Mouse (Mus musculus): Measurements from ENCODE around the gene Smyd3. TPM values are rescaled to one million over a fixed set of nuclear protein-coding genes. Genes with fewer than 3 reads are reported as not detected.

Smyd3 gene
- polyA plus RNA-seq, 1 experiment = 16.8 TPM

DNA sequence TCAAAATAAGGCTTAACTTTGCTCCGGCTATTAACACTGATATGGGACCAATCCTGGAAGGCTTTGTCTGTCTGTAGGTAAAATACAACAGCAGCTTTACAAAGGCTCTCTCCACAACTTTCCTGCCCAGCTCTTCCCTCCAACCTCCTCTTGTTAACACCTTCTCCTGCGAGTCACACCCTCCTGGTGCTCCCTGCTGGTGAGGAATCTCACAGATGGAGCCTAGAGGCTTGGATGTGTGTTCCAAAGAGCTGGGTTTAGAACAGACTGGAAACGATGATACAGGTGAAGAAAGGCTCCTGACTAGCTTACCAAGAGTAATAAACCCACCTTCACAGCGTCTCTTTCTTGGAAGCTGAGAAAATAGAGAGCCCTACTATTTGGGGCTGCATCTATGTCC lies 588.3 kb downstream of the Smyd3 start:
- no peak for DNase-seq (ENCODE audit: extremely low spot score in 1 of 2, low spot score in 1 of 2)

DNA sequence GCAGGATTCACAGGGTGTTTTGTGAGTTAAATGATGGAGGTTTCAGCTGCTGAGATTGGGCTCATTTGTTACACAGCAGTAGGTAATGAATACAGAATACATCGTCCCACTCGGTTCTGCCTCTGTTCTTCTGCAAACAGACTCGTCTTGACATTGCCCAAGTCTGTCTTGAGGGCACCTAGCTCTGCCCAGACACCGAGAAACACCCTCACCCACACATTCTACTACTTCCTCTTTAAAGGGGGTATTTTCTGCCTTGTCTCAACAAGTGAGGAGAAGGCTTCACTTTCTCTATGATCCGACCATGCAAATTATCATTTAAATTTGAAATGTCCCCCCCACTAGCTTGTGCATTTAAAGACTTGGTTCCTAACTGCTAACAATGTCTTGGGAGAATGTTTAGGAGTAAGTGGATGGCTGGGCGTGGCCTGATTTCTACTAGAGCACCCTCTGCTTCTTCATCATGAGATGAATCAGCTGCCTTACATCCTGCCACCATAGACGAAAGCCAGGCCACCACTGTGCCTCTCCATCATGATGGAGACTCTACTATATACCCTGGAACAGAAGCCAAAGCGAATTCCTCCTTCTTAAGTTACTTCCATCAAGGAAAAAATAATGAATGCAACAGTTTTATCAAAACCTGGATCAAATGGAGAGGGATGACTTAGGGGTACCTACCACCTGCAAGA lies 593.2 kb downstream of the Smyd3 start:
- DNase-seq (ENCODE audit: extremely low spot score in 1 of 2, low spot score in 1 of 2) = no peak

DNA sequence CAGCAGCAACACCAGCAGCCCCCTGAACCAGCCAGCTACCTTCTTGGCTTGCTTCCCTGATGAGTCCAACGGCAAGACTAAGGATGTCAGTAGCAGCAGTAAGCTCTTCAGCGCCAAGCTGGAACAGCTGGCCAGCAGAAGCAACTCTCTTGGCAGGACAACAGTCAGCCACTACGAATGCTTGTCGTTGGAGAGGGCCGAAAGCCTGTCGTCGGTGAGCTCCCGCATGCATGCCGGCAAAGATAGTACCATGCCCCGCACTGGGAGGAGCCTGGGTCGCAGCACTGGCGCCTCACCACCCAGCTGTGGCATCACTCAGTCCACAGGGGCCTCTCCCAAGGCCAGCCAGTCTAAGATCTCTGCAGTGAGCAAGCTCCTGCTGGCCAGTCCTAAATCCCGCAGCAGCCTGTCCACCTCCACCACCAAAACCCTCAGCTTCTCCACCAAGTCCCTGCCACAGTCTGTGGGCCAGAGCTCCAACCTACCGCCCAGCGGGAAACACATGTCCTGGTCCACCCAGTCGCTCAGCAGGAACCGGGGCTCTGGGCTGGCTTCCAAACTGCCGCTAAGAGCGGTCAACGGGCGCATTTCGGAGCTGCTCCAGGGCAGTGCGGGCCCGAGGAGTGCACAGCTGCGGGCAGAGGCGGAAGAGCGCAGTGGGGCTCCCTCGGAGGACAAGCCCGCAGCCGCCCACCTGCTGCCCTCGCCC lies 600.5 kb downstream of the Smyd3 start:
- DNase-seq (ENCODE audit: extremely low spot score in 1 of 2, low spot score in 1 of 2) = no peak

DNA sequence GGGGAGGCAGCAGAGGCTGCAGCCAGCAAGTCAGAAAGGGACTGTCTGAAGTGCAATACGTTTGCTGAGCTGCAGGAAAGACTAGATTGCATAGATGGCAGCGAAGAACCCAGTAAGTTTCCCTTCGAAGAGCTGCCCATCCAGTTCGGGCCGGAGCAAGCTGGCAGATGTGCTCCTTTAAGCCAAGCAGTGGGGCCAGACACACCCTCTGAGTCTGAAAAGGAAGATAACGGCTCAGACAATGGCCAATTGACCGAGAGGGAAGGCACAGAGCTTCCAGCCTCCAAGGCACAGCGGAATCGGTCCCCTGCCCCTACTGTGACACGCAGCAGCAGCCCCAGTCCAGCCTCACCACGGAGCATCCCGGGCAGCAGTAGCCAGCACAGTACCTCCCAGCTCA lies 602.8 kb downstream of the Smyd3 start:
- DNase-seq (ENCODE audit: extremely low spot score in 1 of 2, low spot score in 1 of 2) = no peak

GRCm38 (mm10) chr1:178912936-178913716 lies 604.7 kb downstream of the Smyd3 start:
- DNase-seq (ENCODE audit: extremely low spot score in 1 of 2, low spot score in 1 of 2) = no peak

GRCm38 (mm10) chr1:178910951-178911350 lies 606.9 kb downstream of the Smyd3 start:
- DNase-seq (ENCODE audit: extremely low spot score in 1 of 2, low spot score in 1 of 2) = no peak

Other genes with a start within 250 kb of the Smyd3 start
- gene Tfb2m, start 28.2 kb upstream of the Smyd3 start, polyA plus RNA-seq (2012; rRNA removed) = 20.3 and 22.2 TPM in 2 replicates
- 24.6 and 26.5 TPM in 2 replicates for gene Cnst, start 28.3 kb upstream of the Smyd3 start, polyA plus RNA-seq (2012; rRNA removed)
- gene Sccpdh, start 150.2 kb upstream of the Smyd3 start, polyA plus RNA-seq (2012; rRNA removed) = 76.6 and 90.6 TPM in 2 replicates
- 0.04 and 0.12 TPM in 2 replicates for gene Kif28, start 227.2 kb upstream of the Smyd3 start, polyA plus RNA-seq (2012; rRNA removed)

All from frontal cortex, adult 2 months (tissue).